Mouse (Mus musculus) adrenal gland, adult 18-20 months (tissue): ENCODE results near the gene Rab25. TPM values are rescaled to one million over a fixed set of nuclear protein-coding genes. Genes with fewer than 3 reads are reported as not detected.

ENCODE experiments used
- DNase-seq, 2 experiments: peaks; one replicate each; pipeline ENCODE4 v3.0.0; 2021 to 2022; ENCODE audit warnings: low spot score in 2 of 2
- total RNA-seq, 2 experiments: library from RNA; stranded (reverse); gene quantifications; 1 replicate in 1 of 2; 2 replicates in 1 of 2; pipeline ENCODE4 v1.2.3; 2021

Gene Rab25
- total RNA-seq, 2 experiments from 2014 or later = not detected

- DNase-seq = no peak
Observed at GRCm38 (mm10) chr3:88528646-88529045, 19.5 kb downstream of the Rab25 start.

- no peak for DNase-seq
Observed at GRCm38 (mm10) chr3:88527565-88527964, 20.5 kb downstream of the Rab25 start.

- peak; percentile 75 to 80 for DNase-seq
Observed at GRCm38 (mm10) chr3:88526157-88527131, 21.7 kb downstream of the Rab25 start.

DNA sequence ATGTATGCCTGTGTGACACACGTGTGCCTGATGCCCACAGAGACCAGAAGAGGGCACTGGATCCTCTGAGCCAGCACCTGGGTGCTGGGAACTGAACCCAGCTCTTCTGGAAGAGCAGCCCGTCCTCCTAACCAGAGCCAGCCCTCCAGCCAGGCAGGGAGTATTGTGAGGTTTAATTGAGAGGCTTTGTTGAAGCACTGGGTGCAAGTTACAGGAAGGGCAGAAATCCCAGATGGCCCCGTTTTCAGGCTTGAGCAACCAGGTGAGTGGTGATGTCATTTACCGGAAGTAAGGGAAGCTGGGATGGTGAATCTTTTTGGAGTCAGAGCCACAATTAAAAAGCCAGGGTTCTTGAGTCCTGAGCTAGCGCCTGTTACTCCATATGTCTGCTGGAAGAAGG is 23.1 kb downstream of the Rab25 start:
- DNase-seq = no peak

- DNase-seq = no peak
Observed at GRCm38 (mm10) chr3:88523027-88523426, 25.1 kb downstream of the Rab25 start.

DNA sequence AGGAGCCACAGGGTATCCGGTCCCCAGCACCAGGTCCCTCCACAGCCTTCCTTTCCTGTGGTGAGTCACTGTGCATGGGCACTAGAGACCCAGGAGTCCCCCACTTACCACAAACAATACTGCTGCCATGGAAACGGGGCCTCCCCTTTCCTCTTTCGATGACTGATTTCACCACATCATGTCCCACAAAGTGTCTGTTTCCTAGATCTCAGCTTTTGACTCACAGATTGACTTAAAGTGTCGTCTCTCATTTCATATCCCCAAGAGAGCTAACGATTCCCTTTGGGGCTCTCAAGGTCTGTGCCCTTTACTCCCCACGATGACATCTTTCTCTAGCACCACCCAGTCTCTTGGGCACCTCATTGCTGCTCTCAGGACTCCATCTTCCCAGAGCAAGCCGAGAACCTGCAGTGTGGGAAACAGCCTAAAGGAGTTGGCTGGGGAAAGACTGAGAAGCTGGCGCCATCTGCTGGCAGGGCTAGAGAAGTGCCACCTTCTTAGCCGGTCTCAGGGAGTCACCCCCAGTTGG is 26.2 kb downstream of the Rab25 start:
- DNase-seq = peak; percentile 76 to 81

DNA sequence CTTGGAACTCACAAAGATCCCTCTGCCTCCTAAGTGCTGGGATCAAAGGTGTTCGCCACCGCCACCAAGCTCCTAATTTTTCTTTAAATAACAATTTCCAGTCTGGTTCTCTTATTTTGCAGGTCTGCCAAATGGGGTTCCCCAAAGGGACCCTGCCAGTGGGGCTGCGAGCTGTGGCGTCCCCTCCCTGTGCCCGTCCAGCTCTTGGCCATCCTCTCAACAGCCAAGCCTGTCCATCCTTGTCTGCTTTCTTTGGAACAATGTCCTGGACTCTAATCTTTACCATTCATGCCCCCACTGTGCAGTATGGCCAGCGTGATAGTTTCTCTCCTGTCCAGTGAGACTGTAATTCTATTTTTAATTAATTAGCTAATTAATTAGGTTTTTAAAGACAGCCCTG is 26.9 kb downstream of the Rab25 start:
- DNase-seq = no peak

DNA sequence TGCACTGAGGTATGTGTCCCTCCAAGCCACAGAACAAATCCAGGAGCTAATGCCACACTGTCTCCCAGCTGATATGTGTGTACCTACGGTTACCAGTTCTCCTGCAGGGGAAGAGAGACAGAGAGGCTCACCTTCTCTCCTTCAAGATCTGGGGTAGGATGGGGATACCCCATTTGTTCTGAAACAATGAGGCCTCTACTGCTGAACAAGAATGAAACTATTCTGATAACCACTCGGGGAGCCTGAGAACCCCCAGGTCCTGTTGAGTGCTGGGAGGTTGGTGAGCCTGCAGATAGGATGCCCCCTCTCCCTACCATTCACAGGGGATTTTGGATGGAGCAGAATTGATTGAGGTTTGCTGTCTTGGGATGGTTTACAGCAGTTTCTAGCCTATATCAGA is 28.0 kb downstream of the Rab25 start:
- no peak for DNase-seq

GRCm38 (mm10) chr3:88518411-88518810 is 29.7 kb downstream of the Rab25 start:
- no peak for DNase-seq

DNA sequence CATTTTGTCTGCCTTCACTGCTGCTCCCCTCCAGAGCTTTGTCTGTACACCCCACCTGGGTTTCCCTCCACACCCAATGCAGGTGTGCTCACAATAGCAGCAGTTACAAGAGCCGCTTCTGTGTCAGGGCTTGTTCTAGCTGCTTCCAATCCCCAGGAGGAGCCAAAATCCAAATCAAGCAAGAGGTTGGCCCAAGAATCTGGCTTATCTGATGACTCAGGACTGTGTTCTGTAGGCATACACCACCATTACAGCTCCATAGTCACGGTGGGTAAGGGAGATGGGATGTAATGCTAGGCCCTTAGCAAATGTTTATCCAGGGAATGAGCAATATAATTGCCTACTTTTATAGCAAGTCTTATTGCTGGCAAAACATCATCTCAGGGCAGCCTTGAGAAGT is 31.7 kb downstream of the Rab25 start:
- DNase-seq = no peak

DNA sequence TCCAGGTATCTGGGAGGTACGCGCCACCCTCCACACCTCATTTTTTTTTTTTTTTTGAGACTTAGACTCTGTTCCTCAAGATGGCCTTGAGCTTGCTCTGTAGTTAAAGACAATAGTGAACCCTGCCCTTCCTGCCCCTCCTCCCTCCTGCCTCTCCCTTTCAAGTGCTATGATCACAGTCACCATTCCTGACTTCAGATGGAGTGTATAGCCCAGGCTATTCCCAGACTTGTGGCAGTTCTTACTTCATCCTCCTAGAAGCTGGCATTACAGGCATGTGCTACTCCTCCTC is 33.1 kb downstream of the Rab25 start:
- no peak for DNase-seq

DNA sequence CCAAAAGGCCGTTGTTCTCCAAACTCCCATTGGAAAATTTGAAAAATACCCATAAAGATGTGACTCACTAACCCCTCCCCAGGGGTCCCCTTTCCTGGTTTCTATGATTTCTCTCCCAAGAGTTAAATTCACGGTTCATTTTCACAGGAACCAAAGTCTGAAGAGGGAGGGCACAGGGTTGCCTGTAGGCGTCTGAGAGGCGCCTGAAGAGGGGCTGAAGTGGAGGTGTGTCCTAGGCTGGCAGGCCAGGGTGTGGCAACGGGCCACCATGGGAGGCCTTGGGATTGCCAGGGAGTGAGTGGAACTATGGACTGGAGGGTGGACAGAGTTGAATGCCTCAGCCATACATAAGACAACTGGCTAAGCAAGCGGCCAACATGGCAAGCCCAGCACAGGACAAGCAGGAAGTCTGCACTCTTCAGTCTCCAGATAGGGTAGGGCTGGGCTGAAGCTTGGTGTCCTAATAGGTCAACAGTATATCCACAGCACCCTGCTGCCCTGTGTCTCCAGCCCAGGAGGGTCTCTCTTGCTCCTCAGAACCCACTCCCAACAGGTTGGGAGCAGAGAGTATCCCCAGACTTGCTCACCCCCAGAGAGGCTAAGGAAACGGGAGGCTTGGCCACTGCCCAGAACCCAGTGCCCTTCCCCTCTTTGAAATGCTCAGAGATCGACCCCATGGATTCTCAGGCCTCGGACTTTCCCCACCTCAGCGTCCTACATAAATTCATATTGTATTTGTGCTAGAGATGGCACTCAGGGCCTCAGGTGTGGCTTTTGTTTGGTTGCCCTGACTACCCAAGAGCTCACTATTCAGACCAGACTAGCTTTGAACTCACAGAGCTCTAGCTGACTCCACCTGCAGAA is 33.6 kb downstream of the Rab25 start:
- DNase-seq = no peak

DNA sequence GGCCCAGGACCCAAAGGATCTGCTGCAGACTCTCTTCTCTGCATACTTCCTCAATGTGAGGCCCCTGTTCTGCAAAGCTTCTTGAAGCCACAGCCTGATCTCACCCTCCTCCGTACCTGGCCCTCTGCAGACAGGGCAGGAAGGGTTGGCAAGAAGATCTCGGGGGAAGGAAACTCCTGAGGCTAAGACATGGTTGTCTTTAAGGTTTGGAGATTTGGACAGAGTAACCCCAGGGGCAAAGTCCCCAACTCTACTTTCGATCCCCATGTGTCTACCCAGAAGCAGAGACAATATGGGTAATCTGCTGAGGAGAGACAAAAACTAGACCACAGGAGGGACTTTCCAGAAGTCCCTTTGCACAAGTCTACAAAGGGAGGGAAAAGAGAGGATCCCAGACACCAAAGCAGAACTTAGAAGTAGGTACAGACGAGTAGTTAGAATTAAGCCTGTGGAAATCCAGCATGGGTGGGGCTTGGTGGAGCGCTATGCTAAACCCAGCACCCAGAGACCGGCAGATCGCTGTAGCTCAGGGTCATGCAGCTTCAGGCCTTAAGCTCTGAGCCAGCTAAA is 34.5 kb downstream of the Rab25 start:
- no peak for DNase-seq

- DNase-seq = no peak
Observed at GRCm38 (mm10) chr3:88512896-88513545, 35.1 kb downstream of the Rab25 start.

DNA sequence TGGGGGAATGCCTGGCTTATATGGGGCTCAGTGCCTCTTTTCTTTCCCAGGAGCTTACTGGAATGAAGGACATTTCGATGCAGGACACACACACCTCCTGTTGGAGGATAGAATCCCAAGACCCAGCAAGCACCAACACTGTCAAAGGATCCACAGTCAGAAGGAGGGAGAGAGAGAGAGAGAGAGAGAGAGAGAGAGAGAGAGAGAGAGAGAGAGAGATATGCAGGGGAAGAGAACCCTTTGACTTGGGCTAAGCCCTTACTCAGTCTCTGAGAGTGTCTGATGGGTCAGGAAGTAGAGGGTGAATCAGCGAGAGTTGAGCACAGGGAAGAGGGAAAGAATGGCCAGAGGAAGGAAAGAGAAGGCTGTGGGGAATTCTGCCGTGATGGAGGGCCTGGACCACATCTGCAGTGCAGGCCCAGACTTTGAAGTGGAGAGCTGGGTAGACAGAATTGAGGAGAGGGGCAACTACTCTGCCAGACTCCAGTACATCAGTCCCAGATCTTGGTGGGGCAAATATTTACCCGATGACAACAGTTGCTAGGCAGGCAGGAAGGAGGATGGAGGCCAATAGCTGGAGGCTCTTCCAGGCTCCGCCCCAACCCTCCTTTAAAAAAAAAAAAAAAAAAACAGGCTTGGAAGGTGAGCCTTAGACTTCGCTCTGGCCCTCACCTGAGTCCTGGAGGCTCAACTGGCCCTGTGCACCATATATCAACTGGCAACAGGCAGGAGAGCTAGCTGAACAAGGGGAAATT is 35.8 kb downstream of the Rab25 start:
- no peak for DNase-seq

DNA sequence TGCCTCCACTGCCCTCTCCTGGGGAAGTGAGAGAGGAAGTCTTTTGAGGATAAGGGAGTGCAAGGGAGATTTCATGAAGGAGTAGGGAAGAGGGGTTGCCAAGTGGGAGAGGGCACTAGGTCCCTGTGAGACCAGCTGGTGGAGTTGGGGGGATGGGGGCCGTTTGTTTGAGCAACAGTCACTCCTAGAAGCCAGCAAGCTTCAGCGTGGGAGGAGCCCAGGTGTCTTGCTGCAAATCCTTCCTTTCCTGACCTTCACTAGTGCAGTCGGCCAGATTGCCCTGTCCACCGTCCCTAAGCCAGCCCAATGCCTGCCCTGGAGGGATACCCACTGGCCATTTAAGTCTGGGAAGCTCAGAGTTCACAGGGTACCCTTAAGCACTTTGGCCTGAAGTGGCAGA is 36.5 kb downstream of the Rab25 start:
- DNase-seq = no peak

GRCm38 (mm10) chr3:88510421-88511289 is 37.4 kb downstream of the Rab25 start:
- no peak for DNase-seq

DNA sequence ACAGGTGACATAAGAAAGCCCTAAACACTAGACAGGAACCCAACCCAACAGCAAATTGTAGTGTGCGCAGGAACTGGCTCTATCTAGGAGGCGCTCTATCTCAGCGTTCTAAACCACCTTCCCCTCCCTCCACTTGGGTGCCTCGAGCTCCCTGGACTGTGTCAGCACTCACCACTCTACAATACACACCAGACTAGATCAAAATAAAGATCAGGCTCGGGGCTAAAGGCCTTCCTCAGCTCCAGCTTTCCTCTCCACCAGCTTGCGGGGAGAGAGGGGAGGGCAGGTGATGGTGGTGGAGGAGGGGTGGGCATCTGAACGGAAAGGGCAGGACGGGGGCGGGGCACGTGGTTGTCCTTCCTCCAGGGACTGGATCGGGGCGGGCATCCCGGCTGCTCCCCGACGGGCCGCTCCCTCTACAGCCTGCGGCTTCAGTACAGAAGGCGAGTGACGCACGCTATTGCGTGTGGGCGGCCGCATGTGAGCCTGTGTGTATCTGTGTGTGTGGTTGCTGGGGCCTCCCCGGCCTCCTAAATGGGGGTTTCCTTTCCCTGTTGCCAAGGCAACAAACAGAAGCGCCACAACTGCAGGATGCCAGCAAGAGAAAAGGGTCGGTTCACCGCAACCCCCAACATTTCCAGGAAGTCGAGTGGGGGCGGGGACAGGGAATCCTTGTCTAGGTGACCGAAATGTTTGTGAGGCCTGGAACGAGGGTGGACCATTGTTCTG is 38.2 kb downstream of the Rab25 start, which contains the start of gene Lmna:
TSS of gene Lmna (minus strand) at position 265 of the 729 bp plus-strand sequence.
- DNase-seq = peak; percentile 89 to 91
